Mouse (Mus musculus): ENCODE results near the gene Parp9. TPM values are rescaled to one million over a fixed set of nuclear protein-coding genes. Genes with fewer than 3 reads are reported as not detected.
"Not testable (repeated sequence)": the region's sequence is repeated elsewhere in the genome, so short reads cannot be mapped to it uniquely, and the experiment has no call there.

Parp9 gene
- 9.7 and 10.0 TPM in 2 replicates for polyA plus RNA-seq (2015; fragmentation: Nextera tagmentation; extraction: Ambion mirVana)

DNA sequence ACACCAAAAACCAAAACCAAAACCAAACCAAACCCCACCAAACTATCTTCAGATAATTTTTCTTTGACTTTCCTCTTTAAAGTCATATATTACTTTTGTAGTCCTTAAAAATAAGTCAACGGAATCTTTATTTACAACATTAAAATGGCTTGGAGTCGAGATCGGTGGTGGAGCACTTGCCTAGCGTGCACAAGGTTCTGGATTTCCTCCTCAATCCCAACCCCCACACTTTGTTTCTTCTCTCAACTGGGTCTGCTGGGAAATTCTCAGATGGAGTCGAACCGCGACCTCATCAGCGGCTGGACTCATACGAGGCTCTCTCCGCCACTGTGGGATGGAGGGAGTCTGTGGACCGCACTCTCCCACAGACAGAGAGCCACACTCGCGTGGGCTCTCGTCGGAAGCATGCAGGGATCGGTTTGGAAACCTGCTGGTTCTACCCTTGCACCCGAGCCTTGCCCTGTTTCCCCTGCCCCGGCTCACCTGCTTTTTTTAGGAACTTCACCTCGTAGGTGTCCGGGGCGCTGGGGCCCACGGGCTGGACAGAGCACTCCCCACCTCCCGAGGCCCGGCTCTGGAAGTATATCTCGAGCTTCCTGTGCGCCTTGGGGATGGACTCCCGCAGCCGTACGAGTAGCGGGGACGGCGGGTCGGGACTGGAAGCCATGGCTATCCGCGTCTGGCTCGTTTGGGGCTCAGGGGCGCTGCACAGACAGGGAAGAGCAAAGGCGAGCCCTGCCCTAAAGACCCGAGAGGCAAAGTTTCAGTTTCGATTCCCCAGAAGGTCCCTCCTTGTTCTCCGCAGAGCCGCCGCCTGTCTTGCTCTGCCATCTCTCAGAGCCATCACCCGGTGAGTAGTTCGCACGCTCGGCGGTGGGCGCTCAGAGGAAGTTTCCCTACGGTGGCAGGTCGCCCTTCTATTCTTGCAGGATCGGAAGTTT lies at the start of gene Parp9, which contains the start of gene Dtx3l:
Gene Parp9 (plus strand): TSS at position 260 of the 941 bp plus-strand sequence.
Gene Dtx3l (minus strand): TSS at position 941 of the 941 bp plus-strand sequence.
- H3K9ac ChIP-seq: peak within 1 kb of the TSS; percentile 51
- H3K36me3 ChIP-seq: no peaks in the 10 kb centered on the region; the same call in 1 of the 2 replicates
- peak within 1 kb of the TSS; percentile 80 for H3K4me2 ChIP-seq
- H3K9me3 ChIP-seq: no peaks in the 10 kb centered on the region
- peak; percentile 64 for ATAC-seq (ENCODE audit: insufficient read depth, low FRiP score, low read depth)
- H3K4me1 ChIP-seq: peaks cover 4% of the 10 kb centered on the region; the same call in 1 of the 2 replicates
- no peaks in the 10 kb centered on the region for H3K27me3 ChIP-seq (replicated peaks)
- 1% methylated on average over 52 of the region's 52 CpGs for WGBS
- peak within 1 kb of the TSS; percentile 74 for H3K27ac ChIP-seq
- H3K4me3 ChIP-seq (replicated peaks): peak within 1 kb of the TSS; percentile 75

DNA sequence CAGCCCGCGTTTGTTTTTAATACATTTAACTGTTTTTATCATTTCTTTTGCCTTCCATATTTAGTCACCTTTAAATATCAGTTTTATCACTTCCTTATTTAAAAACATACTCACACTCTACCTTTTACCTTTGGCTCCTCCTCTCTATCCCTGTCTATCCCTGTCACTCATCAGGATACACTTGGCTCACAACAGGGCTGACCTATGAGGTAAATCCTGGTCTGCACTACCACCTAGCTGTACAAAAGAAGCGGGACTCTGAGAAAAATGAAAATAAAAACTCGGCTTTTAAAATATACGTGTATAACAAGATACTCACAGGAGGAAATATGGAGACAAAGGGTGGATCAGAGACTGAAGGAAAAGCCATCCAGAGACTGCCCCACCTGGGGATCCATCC lies 49.4 kb upstream of the Parp9 start:
- Histone ChIP-seq H3K4me3 (replicated peaks) (no peak overlapping the region), H3K36me3 (no peaks in the 10 kb centered on the region), H3K4me1 (no peaks in the 10 kb centered on the region), H3K9me3 (no peaks in the 10 kb centered on the region), H3K4me2 (no peak overlapping the region), H3K9ac (no peak overlapping the region), H3K27me3 (replicated peaks) (no peaks in the 10 kb centered on the region), H3K27ac (no peak overlapping the region)
- 88% methylated on average over 5 of the region's 5 CpGs for WGBS
- no peak for ATAC-seq (ENCODE audit: insufficient read depth, low FRiP score, low read depth)

DNA sequence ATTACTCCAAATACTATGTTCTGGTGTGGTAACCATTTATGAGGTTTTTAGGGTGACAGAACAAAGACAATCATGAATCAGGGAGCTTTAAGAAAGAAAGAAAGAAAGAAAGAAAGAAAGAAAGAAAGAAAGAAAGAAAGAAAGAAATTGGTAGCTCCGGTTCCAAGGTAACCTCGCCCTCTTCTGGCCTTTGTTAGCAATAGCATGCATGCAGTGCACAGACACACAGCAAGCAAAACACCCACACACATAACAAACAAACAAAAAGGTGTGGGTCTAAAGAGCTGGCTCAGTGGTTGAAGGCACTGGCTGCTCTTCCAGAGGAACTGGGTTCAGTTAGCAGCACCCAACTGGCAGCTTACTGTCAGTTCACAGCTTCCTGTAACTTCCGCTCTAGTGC lies 47.6 kb upstream of the Parp9 start:
- H3K36me3 ChIP-seq: no peaks in the 10 kb centered on the region
- H3K9ac ChIP-seq: no peak overlapping the region
- H3K27ac ChIP-seq: no peak overlapping the region
- no peak for ATAC-seq (ENCODE audit: insufficient read depth, low FRiP score, low read depth)
- H3K9me3 ChIP-seq: no peaks in the 10 kb centered on the region
- H3K4me3 ChIP-seq (replicated peaks): no peak overlapping the region
- no peaks in the 10 kb centered on the region for H3K27me3 ChIP-seq (replicated peaks)
- no peak overlapping the region for H3K4me2 ChIP-seq
- no peaks in the 10 kb centered on the region for H3K4me1 ChIP-seq
- 79% methylated on average over 3 of the region's 3 CpGs for WGBS

DNA sequence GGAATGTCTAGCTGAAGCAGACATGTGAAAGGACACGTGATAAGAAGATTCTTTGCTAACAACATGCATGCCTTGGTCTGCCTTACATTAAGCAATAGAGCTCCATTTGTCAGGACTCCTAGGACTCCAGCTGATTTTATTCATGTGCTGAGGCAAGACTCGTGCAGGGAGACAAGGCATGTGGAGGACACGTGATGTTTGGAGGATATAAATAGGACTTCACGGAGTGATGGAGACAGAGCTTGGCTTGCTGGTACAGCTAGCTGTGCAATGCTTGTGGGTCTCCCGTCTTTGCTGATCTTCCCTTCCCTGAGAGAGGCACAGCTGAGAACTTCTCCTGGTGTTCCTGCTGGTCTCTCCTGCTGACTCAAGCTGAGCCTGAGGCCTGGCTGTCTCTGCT lies 46.7 kb upstream of the Parp9 start:
- H3K4me3 ChIP-seq (replicated peaks); ATAC-seq (ENCODE audit: insufficient read depth, low FRiP score, low read depth); H3K9me3 ChIP-seq; H3K4me1 ChIP-seq; H3K9ac ChIP-seq; H3K4me2 ChIP-seq; H3K36me3 ChIP-seq; H3K27ac ChIP-seq; H3K27me3 ChIP-seq (replicated peaks): not testable (repeated sequence)
- WGBS: 70% methylated on average over 5 of the region's 5 CpGs

DNA sequence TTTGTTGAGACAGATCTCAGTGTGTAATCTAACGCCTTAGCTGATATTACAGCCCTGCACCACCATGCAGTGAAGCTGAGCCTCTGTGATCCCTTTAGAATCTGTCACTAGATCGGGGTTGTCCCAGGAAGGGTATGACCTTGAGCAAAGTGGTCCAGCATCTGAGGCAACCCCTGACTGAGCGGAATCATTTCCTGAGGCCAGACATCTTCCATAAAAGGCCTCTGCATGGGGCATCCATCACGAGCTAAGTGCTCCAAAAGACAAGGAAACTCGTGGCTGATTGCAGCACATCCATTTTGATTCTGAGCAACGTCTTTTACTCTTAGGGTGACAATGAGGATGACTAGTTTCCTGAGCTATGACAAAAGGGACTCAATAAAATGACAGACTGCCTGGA lies 43.3 kb upstream of the Parp9 start:
- H3K36me3 ChIP-seq: no peaks in the 10 kb centered on the region
- H3K27me3 ChIP-seq (replicated peaks): no peaks in the 10 kb centered on the region
- H3K4me2 ChIP-seq: no peak overlapping the region
- no peak for ATAC-seq (ENCODE audit: insufficient read depth, low FRiP score, low read depth)
- no peak overlapping the region for H3K9ac ChIP-seq
- no peak overlapping the region for H3K27ac ChIP-seq
- no peak overlapping the region for H3K4me3 ChIP-seq (replicated peaks)
- H3K9me3 ChIP-seq: no peaks in the 10 kb centered on the region
- no peaks in the 10 kb centered on the region for H3K4me1 ChIP-seq
- 35% methylated on average over 6 of the region's 6 CpGs for WGBS

DNA sequence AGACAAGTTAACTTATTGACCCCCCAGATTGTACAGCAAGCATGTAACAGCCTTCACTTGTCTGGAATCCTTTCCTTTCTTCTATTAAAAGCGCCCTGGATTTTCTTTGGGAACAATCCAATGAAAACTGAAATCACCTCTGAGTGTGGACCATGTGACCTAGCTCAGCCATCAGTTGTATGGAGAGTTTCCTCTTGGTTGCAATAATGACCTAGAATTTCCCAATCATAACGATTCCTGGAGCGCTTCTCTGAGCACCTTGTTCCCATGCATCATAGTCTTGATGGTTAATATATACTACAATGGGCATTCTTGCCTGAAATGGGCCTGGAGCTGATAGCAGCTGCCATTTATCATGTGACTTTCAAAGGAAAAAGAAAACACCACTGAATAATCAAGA lies 37.7 kb upstream of the Parp9 start:
- H3K4me3 ChIP-seq (replicated peaks): no peak overlapping the region
- WGBS: 67% methylated on average over 3 of the region's 3 CpGs

DNA sequence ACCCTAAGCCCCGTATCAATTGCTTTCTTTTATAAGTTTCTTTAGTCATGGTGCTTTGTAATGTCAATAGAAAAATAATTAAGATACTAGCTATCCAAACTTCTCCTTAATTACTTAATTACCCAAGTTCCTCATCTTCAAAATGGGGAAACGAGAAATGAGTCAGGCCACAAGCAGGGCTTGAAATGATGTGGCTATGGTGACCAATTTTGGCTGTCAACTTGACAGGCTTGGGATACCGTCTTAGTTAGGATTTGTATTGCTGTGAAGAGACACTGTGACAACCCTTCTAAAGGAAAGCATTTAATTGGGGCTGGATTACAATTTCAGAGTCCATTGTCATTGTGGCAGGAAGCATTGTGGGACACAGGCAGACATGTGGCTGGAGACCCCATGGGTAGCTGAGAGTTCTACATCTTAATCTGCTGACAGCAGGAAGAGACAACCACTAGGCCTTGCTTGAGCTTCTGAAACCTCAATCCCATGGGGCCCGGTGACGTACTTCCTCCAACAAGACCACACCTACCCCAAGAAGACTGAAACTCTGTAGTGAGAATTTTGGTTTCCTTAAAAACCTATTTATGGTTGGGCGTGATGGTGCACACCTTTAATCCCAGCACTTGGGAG lies 35.1 kb upstream of the Parp9 start:
- 84% methylated on average over 6 of the region's 6 CpGs for WGBS
- H3K9ac ChIP-seq: no peak overlapping the region
- H3K27me3 ChIP-seq (replicated peaks): no peaks in the 10 kb centered on the region
- no peak overlapping the region for H3K27ac ChIP-seq
- no peaks in the 10 kb centered on the region for H3K36me3 ChIP-seq
- H3K9me3 ChIP-seq: no peaks in the 10 kb centered on the region
- no peak for ATAC-seq (ENCODE audit: insufficient read depth, low FRiP score, low read depth)
- H3K4me3 ChIP-seq (replicated peaks): no peak overlapping the region
- no peak overlapping the region for H3K4me2 ChIP-seq
- no peaks in the 10 kb centered on the region for H3K4me1 ChIP-seq

More for the DNA sequence above, 37.7 kb upstream of the Parp9 start:
- Histone ChIP-seq H3K4me2 (no peak overlapping the region), H3K27ac (no peak overlapping the region), H3K9ac (no peak overlapping the region), H3K27me3 (replicated peaks) (no peaks in the 10 kb centered on the region), H3K36me3 (no peaks in the 10 kb centered on the region), H3K9me3 (no peaks in the 10 kb centered on the region), H3K4me1 (no peaks in the 10 kb centered on the region)
- no peak for ATAC-seq (ENCODE audit: insufficient read depth, low FRiP score, low read depth)

DNA sequence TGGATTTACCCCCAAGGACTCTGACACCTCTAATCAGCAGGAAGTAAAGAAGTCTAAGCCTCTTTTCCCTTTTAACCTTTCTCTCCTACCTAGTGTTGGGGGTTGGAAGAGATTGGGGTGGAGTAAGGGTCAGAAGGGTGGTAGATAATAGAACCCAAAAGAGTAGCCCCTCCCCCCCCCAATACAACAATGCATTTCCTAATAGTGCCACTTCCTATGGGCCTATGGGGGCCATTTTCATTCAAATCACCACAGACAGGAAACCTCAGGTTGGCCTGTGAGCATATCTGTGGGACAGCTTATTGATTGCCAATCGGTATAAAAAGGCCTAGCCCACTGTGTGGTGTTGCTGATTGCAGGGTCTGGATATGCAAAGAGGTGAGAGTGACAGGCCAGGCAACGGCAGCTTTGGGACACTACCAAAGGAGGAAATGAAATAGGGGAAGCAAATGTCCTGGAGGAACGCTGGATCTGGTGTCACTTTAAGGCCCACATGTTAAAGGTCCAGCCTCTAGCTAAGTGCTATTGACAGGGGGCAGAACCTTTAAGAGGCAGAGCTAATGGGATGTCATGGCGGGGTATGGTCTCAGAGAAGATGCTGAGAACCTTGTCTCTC lies 34.0 kb upstream of the Parp9 start:
- Histone ChIP-seq H3K27me3 (replicated peaks) (no peaks in the 10 kb centered on the region), H3K9me3 (no peaks in the 10 kb centered on the region), H3K36me3 (no peaks in the 10 kb centered on the region), H3K4me1 (no peaks in the 10 kb centered on the region), H3K4me3 (replicated peaks) (no peak overlapping the region), H3K4me2 (no peak overlapping the region), H3K9ac (no peak overlapping the region), H3K27ac (no peak overlapping the region)
- WGBS: 72% methylated on average over 4 of the region's 4 CpGs
- ATAC-seq (ENCODE audit: insufficient read depth, low FRiP score, low read depth): no peak

DNA sequence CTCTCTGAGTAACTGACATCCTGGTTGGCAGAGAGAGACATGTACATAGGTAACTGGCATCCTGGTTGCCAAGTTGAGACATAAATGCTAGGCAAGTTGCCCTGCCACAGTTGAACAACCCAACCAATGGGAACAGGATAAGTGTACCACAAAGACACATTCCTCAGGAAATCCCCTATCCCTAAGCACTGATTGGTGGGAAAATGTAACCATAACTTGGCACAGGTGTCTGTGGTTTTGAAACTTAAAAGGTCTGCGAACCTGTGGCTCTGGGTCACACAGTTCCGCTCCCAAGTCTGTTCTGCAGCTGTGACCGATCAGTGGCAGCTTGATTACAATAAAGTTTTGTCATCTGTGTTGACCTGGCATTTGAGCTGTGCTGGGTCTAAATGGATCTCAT lies 32.9 kb upstream of the Parp9 start:
- Histone ChIP-seq H3K4me1 (no peaks in the 10 kb centered on the region), H3K36me3 (no peaks in the 10 kb centered on the region), H3K4me3 (replicated peaks) (no peak overlapping the region), H3K27ac (no peak overlapping the region), H3K27me3 (replicated peaks) (no peaks in the 10 kb centered on the region), H3K9me3 (no peaks in the 10 kb centered on the region), H3K9ac (no peak overlapping the region), H3K4me2 (no peak overlapping the region)
- 81% methylated on average over 3 of the region's 3 CpGs for WGBS
- ATAC-seq (ENCODE audit: insufficient read depth, low FRiP score, low read depth): no peak

DNA sequence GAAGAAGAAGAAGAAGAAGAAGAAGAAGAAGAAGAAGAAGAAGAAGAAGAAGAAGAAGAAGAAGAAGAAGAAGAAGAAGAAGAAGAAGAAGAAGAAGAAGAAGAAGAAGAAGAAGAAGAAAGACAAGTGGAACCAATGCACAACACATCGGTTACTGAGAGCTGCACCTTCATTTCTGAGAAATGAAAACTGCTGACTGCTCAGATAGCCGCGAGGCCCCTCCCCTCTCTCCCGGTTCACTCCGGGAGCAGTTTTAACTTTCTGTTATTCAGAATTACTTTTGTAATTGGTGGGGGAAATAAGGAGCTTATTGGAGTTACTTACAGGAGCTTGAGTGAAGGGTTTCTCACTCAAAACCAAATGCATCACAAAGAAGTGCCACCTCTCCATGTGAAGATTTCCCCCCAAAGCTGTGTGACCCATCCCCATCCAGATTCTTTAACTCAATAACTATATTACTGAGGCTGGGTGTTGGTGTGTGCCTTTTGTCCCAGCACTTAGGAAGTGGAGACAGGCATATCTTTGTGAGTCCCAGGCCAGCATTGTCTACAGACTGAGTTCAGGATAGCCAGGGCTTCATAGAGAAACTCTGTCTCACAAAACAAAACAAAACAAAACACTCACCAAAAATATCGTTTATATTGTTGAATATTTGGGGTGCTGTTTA lies 32.3 kb upstream of the Parp9 start:
- Histone ChIP-seq H3K27ac (no peak overlapping the region), H3K9me3 (no peaks in the 10 kb centered on the region), H3K4me1 (no peaks in the 10 kb centered on the region), H3K4me2 (no peak overlapping the region), H3K36me3 (no peaks in the 10 kb centered on the region), H3K27me3 (replicated peaks) (no peaks in the 10 kb centered on the region), H3K9ac (no peak overlapping the region), H3K4me3 (replicated peaks) (no peak overlapping the region)
- 68% methylated on average over 6 of the region's 6 CpGs for WGBS
- no peak for ATAC-seq (ENCODE audit: insufficient read depth, low FRiP score, low read depth)

DNA sequence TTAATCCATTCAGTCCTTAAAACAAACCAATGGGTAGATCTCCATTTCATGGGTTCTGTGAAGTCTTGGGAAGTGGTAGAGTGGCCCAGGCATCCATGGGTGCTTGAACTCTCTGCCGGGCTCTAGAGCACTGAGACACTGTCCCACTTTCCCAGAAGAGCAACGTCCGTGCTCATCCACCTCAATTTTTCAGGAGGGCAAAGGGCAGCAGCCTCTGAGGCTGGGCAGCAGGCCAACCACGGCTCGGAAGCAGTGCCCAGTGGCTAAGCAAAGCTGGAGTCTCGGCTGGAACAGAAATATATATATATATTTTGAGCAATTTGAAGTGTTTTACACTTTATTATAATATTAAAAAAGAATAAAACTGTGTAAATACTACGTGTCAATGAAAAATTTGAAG lies 31.4 kb upstream of the Parp9 start:
- no peak overlapping the region for H3K27ac ChIP-seq
- no peaks in the 10 kb centered on the region for H3K27me3 ChIP-seq (replicated peaks)
- H3K4me3 ChIP-seq (replicated peaks): no peak overlapping the region
- H3K4me2 ChIP-seq: no peak overlapping the region
- H3K4me1 ChIP-seq: no peaks in the 10 kb centered on the region
- no peaks in the 10 kb centered on the region for H3K9me3 ChIP-seq
- H3K36me3 ChIP-seq: no peaks in the 10 kb centered on the region
- 67% methylated on average over 7 of the region's 7 CpGs for WGBS
- no peak for ATAC-seq (ENCODE audit: insufficient read depth, low FRiP score, low read depth)
- no peak overlapping the region for H3K9ac ChIP-seq
